Comparison of ENCODE assay signal across 25 mouse cellular contexts in the genomic region with DNA sequence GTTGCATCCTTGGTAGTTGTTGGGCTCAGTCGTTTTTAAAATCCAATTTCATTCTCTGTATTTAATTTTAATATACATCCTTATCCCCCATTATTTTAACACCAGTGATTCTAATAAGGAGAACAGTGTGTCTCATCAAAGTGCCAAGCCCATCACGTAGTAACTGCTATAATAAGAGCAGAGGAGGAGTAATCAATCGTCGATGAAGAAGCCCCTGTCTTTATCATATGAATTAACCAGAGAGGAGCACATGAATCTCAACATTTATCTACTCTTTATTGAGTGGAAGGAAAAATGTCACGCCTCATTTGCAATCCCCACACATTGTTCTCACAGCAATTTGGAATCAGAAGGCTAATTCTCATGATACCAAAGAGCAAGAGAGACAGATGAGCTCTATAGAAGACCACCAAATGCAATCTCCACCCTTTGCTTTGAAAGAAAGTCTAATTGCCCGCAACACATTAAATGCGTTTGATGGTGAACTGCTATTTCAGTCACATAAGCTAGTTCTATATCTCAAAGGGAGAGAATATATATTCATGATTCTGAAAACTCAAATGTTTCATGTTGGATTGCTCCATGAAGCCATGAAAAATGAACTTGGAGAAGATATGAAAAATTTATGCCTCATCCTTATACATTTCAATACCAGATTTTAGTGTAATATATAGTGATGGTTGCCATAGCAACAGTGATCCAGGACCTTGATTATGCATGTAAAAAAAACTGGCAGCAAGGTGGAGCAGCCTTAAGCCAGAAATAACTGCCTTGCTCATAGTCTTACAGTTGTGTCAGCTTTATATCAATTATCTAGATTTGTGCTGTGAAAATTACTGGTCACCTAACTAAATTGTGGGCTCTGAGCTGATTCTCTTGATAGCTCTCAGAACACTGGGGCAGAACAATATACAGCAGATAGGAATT.
DNase-seq lines count a peak whose midpoint lies in the region; ATAC-seq lines count a peak whose summit lies in the region.
"Had no signal": no experiment of that assay in that cellular context is flagged by ENCODE, and none has a peak within 500 bp of the region (broad histone marks: within the 10 kb centered on the region; RNA-seq: fewer than 3 reads in every experiment).

No protein-coding gene starts in this region.

- WGBS in neural tube, embryonic 11.5 days: 60% methylated on average over 7 of the region's 7 CpGs
- WGBS in hindbrain, embryonic 14.5 days: 44% methylated on average over 7 of the region's 7 CpGs

- H3K9me3 ChIP-seq in neural tube, embryonic 11.5 days (ENCODE audit: control insufficient read depth, low read length): no peaks in the 10 kb centered on the region
- H3K9me3 ChIP-seq in hindbrain, embryonic 14.5 days (ENCODE audit: control insufficient read depth, low read length): no peaks in the 10 kb centered on the region
- H3K9me3 ChIP-seq: embryonic facial prominence, embryonic 10.5 days; heart, embryonic 13.5 days; intestine, embryonic 15.5 days; limb, embryonic 12.5 days; lung, embryonic 15.5 days; midbrain, embryonic 12.5 days; neural tube, embryonic 13.5 days had no signal

- ATAC-seq in frontal cortex, adult (ENCODE audit: low TSS enrichment): peak; percentile 59
- ATAC-seq in neural tube, embryonic 11.5 days (ENCODE audit: insufficient read depth, low FRiP score, low TSS enrichment): peak; percentile 23; the same call in 1 of the 2 replicates
- ATAC-seq in hindbrain, embryonic 14.5 days (ENCODE audit: low FRiP score): peak; percentile 57; the same call in 1 of the 2 replicates
- ATAC-seq: intestine, embryonic 15.5 days had no signal

- H3K27ac ChIP-seq in neural tube, embryonic 11.5 days (ENCODE audit: low read depth, low read length): no peak overlapping the region
- H3K27ac ChIP-seq in hindbrain, embryonic 14.5 days: peak overlapping the region; percentile 62
- H3K27ac ChIP-seq: embryonic facial prominence, embryonic 10.5 days; heart, embryonic 13.5 days; intestine, embryonic 15.5 days; limb, embryonic 12.5 days; liver, embryonic 14.5 days; lung, embryonic 15.5 days; macrophage; midbrain, embryonic 12.5 days; neural tube, embryonic 13.5 days had no signal

- H3K9ac ChIP-seq in neural tube, embryonic 11.5 days (ENCODE audit: low read length): no peak overlapping the region
- H3K9ac ChIP-seq in hindbrain, embryonic 14.5 days: no peak overlapping the region
- H3K9ac ChIP-seq: heart, embryonic 13.5 days; intestine, embryonic 15.5 days; limb, embryonic 12.5 days; liver, embryonic 14.5 days; lung, embryonic 15.5 days; midbrain, embryonic 12.5 days; neural tube, embryonic 13.5 days had no signal

- no peak overlapping the region for H3K4me2 ChIP-seq in neural tube, embryonic 11.5 days (ENCODE audit: low read depth)
- H3K4me2 ChIP-seq in hindbrain, embryonic 14.5 days (replicated peaks): no peak overlapping the region
- H3K4me2 ChIP-seq: heart, embryonic 13.5 days; intestine, embryonic 15.5 days; limb, embryonic 12.5 days; lung, embryonic 15.5 days; midbrain, embryonic 12.5 days; neural tube, embryonic 13.5 days had no signal

- no peak overlapping the region for H3K4me3 ChIP-seq in neural tube, embryonic 11.5 days (ENCODE audit: low read depth, low read length)
- H3K4me3 ChIP-seq in hindbrain, embryonic 14.5 days (replicated peaks; ENCODE audit: low read length): no peak overlapping the region
- H3K4me3 ChIP-seq: embryonic facial prominence, embryonic 10.5 days; heart, embryonic 13.5 days; intestine, embryonic 15.5 days; limb, embryonic 12.5 days; lung, embryonic 15.5 days; midbrain, embryonic 12.5 days; neural tube, embryonic 13.5 days had no signal

- no peak for DNase-seq in frontal cortex, postnatal 25 days (ENCODE audit: low spot score in 2 of 2)
- DNase-seq in neural tube, embryonic 11.5 days (ENCODE audit: low spot score): no peak
- no peak for DNase-seq in neural tube, embryonic 10.5 days (ENCODE audit: extremely low spot score, low spot score)
- peak; percentile 28 for DNase-seq in hindbrain, embryonic 14.5 days (ENCODE audit: low spot score)
- no peak for DNase-seq in natural killer cell, adult 2 months (ENCODE audit: low spot score in 2 of 2)
- no peak for DNase-seq in cerebellum, postnatal 25 days
- DNase-seq: adrenal gland, postnatal 14 days; cerebellum, adult 11-12 months; cerebellum, postnatal 14 days; gastrocnemius, postnatal 14 days; heart, adult 18-20 months; kidney, postnatal 36 days; layer of hippocampus, adult 9-11 months; thymus, postnatal 4 days had no signal

- no peaks in the 10 kb centered on the region for H3K4me1 ChIP-seq in neural tube, embryonic 11.5 days (ENCODE audit: control insufficient read depth, insufficient read depth, low read length)
- no peaks in the 10 kb centered on the region for H3K4me1 ChIP-seq in hindbrain, embryonic 14.5 days (replicated peaks; ENCODE audit: control insufficient read depth, insufficient read depth, low read length)
- H3K4me1 ChIP-seq: embryonic facial prominence, embryonic 10.5 days; heart, embryonic 13.5 days; intestine, embryonic 15.5 days; limb, embryonic 12.5 days; lung, embryonic 15.5 days; midbrain, embryonic 12.5 days; neural tube, embryonic 13.5 days had no signal

- no peaks in the 10 kb centered on the region for H3K36me3 ChIP-seq in neural tube, embryonic 11.5 days (ENCODE audit: control insufficient read depth, insufficient read depth, low read length)
- H3K36me3 ChIP-seq in hindbrain, embryonic 14.5 days (replicated peaks; ENCODE audit: control insufficient read depth, insufficient read depth): no peaks in the 10 kb centered on the region
- H3K36me3 ChIP-seq: embryonic facial prominence, embryonic 10.5 days; heart, embryonic 13.5 days; intestine, embryonic 15.5 days; limb, embryonic 12.5 days; lung, embryonic 15.5 days; midbrain, embryonic 12.5 days; neural tube, embryonic 13.5 days had no signal

- H3K27me3 ChIP-seq in neural tube, embryonic 11.5 days (ENCODE audit: control insufficient read depth, insufficient read depth, low read length): peaks cover 4% of the 10 kb centered on the region; the same call in 1 of the 2 replicates
- H3K27me3 ChIP-seq in hindbrain, embryonic 14.5 days (ENCODE audit: control insufficient read depth, insufficient read depth, low read length): no peaks in the 10 kb centered on the region; the same call in none of the 2 replicates
- H3K27me3 ChIP-seq: CH12.LX; intestine, embryonic 15.5 days had no signal
